Mouse (Mus musculus) ovary, adult 2 months (tissue): ENCODE results near the gene Aatf. TPM values are rescaled to one million over a fixed set of nuclear protein-coding genes. Genes with fewer than 3 reads are reported as not detected.

Experiments
- polyA plus RNA-seq: library from polyadenylated mRNA; depleted of rRNA; stranded (reverse); fragments of >200 nt; gene quantifications from 2 replicates; pipeline ENCODE4 v1.2.3, GENCODE M21; 2012; rRNA removed

The Aatf gene
- 5.2 and 7.3 TPM in 2 replicates for polyA plus RNA-seq

GRCm38 (mm10) chr11:84513171-84514116 lies at the start of gene Aatf:
Gene Aatf (minus strand): TSS chr11:84513522.

GRCm38 (mm10) chr11:84525421-84526274 lies 12.3 kb upstream of the Aatf start, which contains the start of gene Lhx1:
Gene Lhx1 (minus strand): TSS chr11:84525535.

Other genes with a start within 250 kb of the Aatf start
- gene Lhx1, start 12.0 kb upstream of the Aatf start, polyA plus RNA-seq: 0.12 and 0.17 TPM in 2 replicates